Mouse (Mus musculus) spleen, adult 2 months (tissue): Measurements from ENCODE around the gene Ethe1.

Source experiments
- CTCF ChIP-seq: fragments of 200-500 bp; IDR thresholded peaks from 2 replicates; pipeline ENCODE4 v1.5.1; 2011; ENCODE audit warnings: mild to moderate bottlenecking, inconsistent platforms; ENCODE audit not compliant: insufficient read depth, insufficient read length, insufficient replicate concordance; ENCODE audit errors: extremely low read depth
- POLR2A ChIP-seq: fragments of 200-500 bp; IDR thresholded peaks from 2 replicates; pipeline ENCODE4 v1.6.1; 2011; ENCODE audit warnings: low read depth, low read length, inconsistent platforms

DNA sequence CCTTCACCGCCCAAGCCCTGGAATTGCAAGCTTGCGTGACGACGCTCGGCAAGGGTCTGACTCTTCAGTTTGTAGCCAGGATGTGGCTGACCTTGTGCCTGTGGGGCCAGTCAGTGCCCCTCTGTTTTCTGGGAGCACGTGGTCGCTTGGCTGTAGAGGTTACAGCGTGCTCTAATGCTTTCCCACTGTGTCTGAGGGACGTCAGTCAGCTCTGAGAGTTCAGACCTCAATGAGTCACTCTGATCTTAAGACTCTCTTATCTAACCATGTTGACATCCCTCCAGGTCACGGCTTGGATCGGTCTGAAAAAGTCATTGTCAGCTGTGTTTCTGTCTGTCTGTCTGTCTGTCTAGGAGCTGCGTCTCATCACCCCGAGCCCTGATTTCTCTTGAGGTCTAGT, 27.5 kb downstream of the Ethe1 start:
- TF ChIP-seq POLR2A (no peak), CTCF (no peak)
